8 mouse cellular contexts compared by ENCODE assay signal in the genomic region with DNA sequence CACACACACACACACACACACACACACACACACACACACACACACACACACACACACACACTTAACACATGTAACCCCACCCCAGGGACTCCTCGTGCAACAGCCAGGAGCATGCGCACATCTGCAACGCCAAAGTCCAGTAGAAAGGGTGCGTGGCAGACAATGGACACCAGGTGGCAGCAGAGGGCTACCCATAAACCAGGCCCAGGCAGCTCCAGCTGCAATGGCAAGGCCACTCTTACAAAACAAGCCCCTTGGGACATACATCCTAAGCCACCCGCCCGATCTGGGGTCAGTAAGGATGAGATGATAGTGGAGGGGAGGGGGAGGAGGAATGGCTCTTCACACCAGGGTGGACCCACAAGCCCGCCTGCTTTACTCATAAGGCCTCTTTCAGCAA. TPM values are rescaled to one million over a fixed set of nuclear protein-coding genes. Genes with fewer than 3 reads are reported as not detected.
DNase-seq lines count a peak whose midpoint lies in the region; ATAC-seq and TF ChIP-seq lines count a peak whose summit lies in the region.

No protein-coding gene starts in this region.

- peak overlapping the region; percentile 17; the same call in 1 of the 2 replicates for H3K4me2 ChIP-seq in heart, embryonic 12.5 days
- no peak overlapping the region for H3K4me2 ChIP-seq in kidney, postnatal 0 days (ENCODE audit: low read length)
- H3K4me2 ChIP-seq in stomach, embryonic 15.5 days, result no peak overlapping the region

- no peaks in the 10 kb centered on the region for H3K79me2 ChIP-seq in liver, adult 2 months (ENCODE audit: control insufficient read depth, insufficient read depth, low read length)

- H3K4me3 ChIP-seq in heart, embryonic 12.5 days, result no peak overlapping the region
- no peak overlapping the region for H3K4me3 ChIP-seq in kidney, postnatal 0 days (replicated peaks; ENCODE audit: low read depth, low read length)
- H3K4me3 ChIP-seq in liver, adult 2 months (ENCODE audit: insufficient read depth, low read depth, low read length), result no peak overlapping the region
- H3K4me3 ChIP-seq in stomach, embryonic 15.5 days (replicated peaks), result no peak overlapping the region

- peaks cover 5% of the 10 kb centered on the region; the same call in 1 of the 2 replicates for H3K4me1 ChIP-seq in heart, embryonic 12.5 days (replicated peaks)
- H3K4me1 ChIP-seq in kidney, postnatal 0 days (replicated peaks; ENCODE audit: insufficient read depth, low read length), result no peaks in the 10 kb centered on the region
- peaks cover 4% of the 10 kb centered on the region for H3K4me1 ChIP-seq in liver, adult 2 months (ENCODE audit: control insufficient read depth, insufficient read depth, low read length)
- no peaks in the 10 kb centered on the region for H3K4me1 ChIP-seq in stomach, embryonic 15.5 days

- no peaks in the 10 kb centered on the region for H3K9me3 ChIP-seq in heart, embryonic 12.5 days (replicated peaks)
- no peaks in the 10 kb centered on the region for H3K9me3 ChIP-seq in kidney, postnatal 0 days (replicated peaks; ENCODE audit: low read length)
- no peaks in the 10 kb centered on the region for H3K9me3 ChIP-seq in stomach, embryonic 15.5 days

- no peak overlapping the region for H3K9ac ChIP-seq in heart, embryonic 12.5 days
- H3K9ac ChIP-seq in kidney, postnatal 0 days (ENCODE audit: low read depth, low read length), result no peak overlapping the region
- H3K9ac ChIP-seq in liver, adult 2 months (ENCODE audit: low read depth, low read length), result no peak overlapping the region
- H3K9ac ChIP-seq in stomach, embryonic 15.5 days, result no peak overlapping the region

- peak; percentile 82 for ATAC-seq in erythroblast, adult 5-6 weeks (replicated peaks; ENCODE audit: low FRiP score, poor library complexity, severe bottlenecking)
- ATAC-seq in heart, embryonic 12.5 days (ENCODE audit: insufficient number of reproducible peaks, low FRiP score), result peak; percentile 59; the same call in 1 of the 2 replicates
- ATAC-seq in kidney, postnatal 0 days (replicated peaks; ENCODE audit: low FRiP score, low read depth), result peak; percentile 72
- ATAC-seq in stomach, embryonic 15.5 days (ENCODE audit: insufficient read depth, low FRiP score, low read depth), result peak; percentile 56

- TF ChIP-seq POLR2A in liver, adult 2 months (IDR thresholded peaks at IDR 0.05; ENCODE audit: extremely low read depth, insufficient read depth, low read length), result no peak

- peak; percentile 99 for TF ChIP-seq CTCF in kidney, postnatal 0 days (IDR thresholded peaks at IDR 0.05; ENCODE audit: low read depth)
- peak; percentile 99 for TF ChIP-seq CTCF in liver, adult 2 months (IDR thresholded peaks at IDR 0.05; ENCODE audit: low read depth, low read length)

- WGBS in heart, embryonic 12.5 days, result 8% methylated on average over 7 of the region's 7 CpGs
- 6% methylated on average over 7 of the region's 7 CpGs for WGBS in kidney, postnatal 0 days
- 9% methylated on average over 7 of the region's 7 CpGs for WGBS in liver, adult 2 months
- WGBS in stomach, embryonic 15.5 days, result 8% methylated on average over 7 of the region's 7 CpGs

- no peak overlapping the region for H3K27ac ChIP-seq in heart, embryonic 12.5 days (ENCODE audit: poor library complexity, severe bottlenecking)
- no peak overlapping the region for H3K27ac ChIP-seq in kidney, postnatal 0 days
- H3K27ac ChIP-seq in liver, adult 2 months (replicated peaks; ENCODE audit: insufficient read depth, low read depth, low read length), result no peak overlapping the region
- H3K27ac ChIP-seq in stomach, embryonic 15.5 days, result no peak overlapping the region

- peak; percentile 83 for DNase-seq in A20 (ENCODE audit: low read depth, low spot score)
- peak; percentile 92 for DNase-seq in brain, adult 2 months (ENCODE audit: low read depth, low spot score)
- DNase-seq in kidney, postnatal 0 days (ENCODE audit: low spot score), result peak; percentile 94
- DNase-seq in liver, adult 2 months (ENCODE audit: extremely low read depth, low read depth, low spot score), result peak; percentile 73
- DNase-seq in neural tube, embryonic 10.5 days (ENCODE audit: extremely low spot score, low spot score), result peak; percentile 93

- peaks cover 19% of the 10 kb centered on the region; the same call in 1 of the 2 replicates for H3K27me3 ChIP-seq in heart, embryonic 12.5 days (replicated peaks)
- H3K27me3 ChIP-seq in kidney, postnatal 0 days (ENCODE audit: insufficient read depth, low read length), result no peaks in the 10 kb centered on the region
- H3K27me3 ChIP-seq in liver, adult 2 months (ENCODE audit: control insufficient read depth, insufficient read depth, low read length), result no peaks in the 10 kb centered on the region
- no peaks in the 10 kb centered on the region for H3K27me3 ChIP-seq in stomach, embryonic 15.5 days (replicated peaks)

- no peaks in the 10 kb centered on the region for H3K36me3 ChIP-seq in heart, embryonic 12.5 days
- no peaks in the 10 kb centered on the region for H3K36me3 ChIP-seq in kidney, postnatal 0 days (ENCODE audit: insufficient read depth, low read length)
- no peaks in the 10 kb centered on the region for H3K36me3 ChIP-seq in liver, adult 2 months (ENCODE audit: control insufficient read depth, insufficient read depth, low read length)
- no peaks in the 10 kb centered on the region for H3K36me3 ChIP-seq in stomach, embryonic 15.5 days

RNA-seq across cellular contexts. Expression of a gene that starts 28.2 kb away (rescaled TPM):
- total RNA-seq in erythroblast, adult 5-6 weeks (2015; ENCODE audit: low replicate concordance), result not detected in 2 replicates
- total RNA-seq in erythroblast, adult 5-6 weeks (2017; ENCODE audit: low replicate concordance), result not detected in 2 replicates
- polyA plus RNA-seq in heart, embryonic 12.5 days (2016; fragmentation: Nextera tagmentation; extraction: Ambion mirVana), result not detected in 2 replicates
- polyA plus RNA-seq in kidney, postnatal 0 days (2015; fragmentation: Nextera tagmentation; extraction: Ambion mirVana), result not detected in 2 replicates
- total RNA-seq in liver, adult 2 months (2014; rRNA removed), result not detected in 2 replicates
- not detected in 2 replicates for polyA plus RNA-seq in liver, adult 2 months (2012; rRNA removed)
- not detected in 2 replicates for polyA plus RNA-seq in stomach, embryonic 15.5 days (2015; fragmentation: Nextera tagmentation; extraction: Ambion mirVana)
